Mouse (Mus musculus): ENCODE results near the gene Copz1. TPM values are rescaled to one million over a fixed set of nuclear protein-coding genes. Genes with fewer than 3 reads are reported as not detected.
"Not testable (repeated sequence)": the region's sequence is repeated elsewhere in the genome, so short reads cannot be mapped to it uniquely, and the experiment has no call there.

Copz1 gene
- polyA plus RNA-seq, 1 experiment from 2014 or later: 288 TPM

DNA sequence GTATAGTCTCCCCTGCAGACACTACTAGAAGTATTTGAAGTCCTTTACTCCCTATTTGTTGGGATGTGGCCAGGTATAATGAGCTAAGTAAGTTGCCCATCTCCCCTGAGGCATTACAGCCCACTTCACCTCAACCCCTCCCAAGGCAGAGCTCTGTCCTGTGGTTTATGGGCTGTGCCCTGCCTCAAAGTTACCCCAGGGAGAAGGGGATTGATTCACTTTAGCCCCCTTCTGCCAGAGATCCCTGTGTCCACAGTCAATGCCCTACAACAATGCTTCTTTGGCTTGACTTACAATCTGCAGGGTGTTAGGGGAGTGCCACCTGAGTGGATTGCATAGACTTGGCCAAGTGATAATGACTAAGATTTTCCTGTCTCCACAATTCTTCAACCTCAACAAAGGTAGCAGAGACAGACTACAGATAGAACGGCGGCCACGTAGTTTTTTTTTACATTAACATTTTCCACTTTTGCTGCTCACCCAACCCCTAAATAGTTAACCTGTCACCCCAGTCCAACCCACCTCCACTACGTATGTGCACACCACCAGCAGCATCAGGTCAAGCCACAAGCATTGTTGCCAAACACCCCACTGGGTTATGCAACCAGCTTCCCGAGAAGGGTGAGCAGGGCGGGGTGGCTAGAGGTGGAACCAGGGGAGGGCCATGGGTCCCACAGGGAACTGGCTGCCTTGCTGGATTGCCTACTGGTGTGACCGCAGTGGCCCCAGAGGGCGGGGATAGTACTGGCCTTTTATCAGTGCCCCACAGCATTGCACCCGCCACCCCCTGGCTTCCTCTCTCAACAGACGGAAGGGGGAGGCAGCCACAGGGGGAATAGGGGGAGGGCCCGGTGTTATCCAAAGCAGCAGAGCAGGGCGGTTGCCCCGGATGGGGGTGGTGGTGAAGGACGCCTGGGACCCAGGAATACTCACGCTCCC is 14.5 kb upstream of the Copz1 start, which contains the start of gene Nfe2:
Gene Nfe2 (minus strand): TSS at position 614 of the 939 bp plus-strand sequence.
- Histone ChIP-seq H3K4me3 (peak within 1 kb of the TSS; percentile 34), H3K4me1 (peaks cover 25% of the 10 kb centered on the region), H3K27ac (replicated peaks) (peak within 1 kb of the TSS; percentile 55; the same call in 1 of the 2 replicates), H3K9me3 (replicated peaks) (no peaks in the 10 kb centered on the region), H3K36me3 (no peaks in the 10 kb centered on the region), H3K27me3 (ENCODE audit: low read depth, poor library complexity, severe bottlenecking) (peaks cover 25% of the 10 kb centered on the region)
- peak; percentile 39 for DNase-seq (ENCODE audit: low spot score)
- 12% methylated on average over 15 of the region's 15 CpGs for WGBS

DNA sequence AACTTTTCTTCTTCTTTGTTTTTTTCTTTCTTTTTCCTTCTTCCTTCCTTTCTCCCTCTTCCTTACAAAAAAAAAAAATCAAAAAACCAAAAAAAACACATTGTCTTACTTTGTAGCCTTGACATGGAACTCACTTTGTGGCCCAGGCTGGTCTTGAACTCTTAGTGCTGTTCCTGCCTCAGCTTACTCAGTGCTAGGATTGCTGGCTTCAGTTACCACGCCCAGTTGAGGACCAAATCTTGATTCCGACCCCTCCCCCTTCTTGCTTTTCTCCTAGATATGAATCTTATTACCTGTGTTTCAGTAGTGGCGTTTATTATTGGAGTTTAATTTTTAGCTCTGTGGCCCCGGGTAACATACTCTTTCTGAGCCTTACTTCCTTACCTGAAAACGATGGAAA is 13.4 kb upstream of the Copz1 start:
- 86% methylated on average over 5 of the region's 5 CpGs for WGBS
- DNase-seq (ENCODE audit: low spot score): no peak
- Histone ChIP-seq H3K27ac (replicated peaks) (no peak overlapping the region), H3K27me3 (ENCODE audit: low read depth, poor library complexity, severe bottlenecking) (peaks cover 20% of the 10 kb centered on the region), H3K9me3 (replicated peaks) (no peaks in the 10 kb centered on the region), H3K36me3 (no peaks in the 10 kb centered on the region), H3K4me3 (no peak overlapping the region), H3K4me1 (peaks cover 25% of the 10 kb centered on the region)

DNA sequence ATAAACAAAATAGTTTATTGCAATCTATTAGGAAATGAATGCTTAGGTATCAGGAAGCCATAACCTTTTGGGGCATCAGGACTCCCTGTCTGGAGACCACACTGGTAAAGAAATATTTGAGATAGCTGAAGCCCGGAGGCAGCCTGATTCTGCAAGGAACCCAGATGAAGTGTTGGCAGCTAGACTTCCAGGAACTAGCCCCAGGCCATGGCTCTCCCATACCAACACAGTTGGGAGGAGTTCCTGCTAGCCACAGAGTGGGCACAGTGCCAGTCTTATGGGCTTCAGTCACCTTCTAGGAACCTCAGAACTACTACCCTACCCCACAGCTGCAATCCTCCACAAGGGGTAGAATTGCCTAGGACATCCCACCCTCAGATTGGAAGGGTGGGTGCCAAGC is 12.5 kb upstream of the Copz1 start:
- WGBS: 75% methylated on average over 1 of the region's 1 CpGs
- DNase-seq (ENCODE audit: low spot score): no peak
- Histone ChIP-seq H3K27me3 (ENCODE audit: low read depth, poor library complexity, severe bottlenecking) (peaks cover 12% of the 10 kb centered on the region), H3K36me3 (no peaks in the 10 kb centered on the region), H3K9me3 (replicated peaks) (no peaks in the 10 kb centered on the region), H3K4me1 (peaks cover 17% of the 10 kb centered on the region), H3K27ac (replicated peaks) (no peak overlapping the region), H3K4me3 (no peak overlapping the region)

DNA sequence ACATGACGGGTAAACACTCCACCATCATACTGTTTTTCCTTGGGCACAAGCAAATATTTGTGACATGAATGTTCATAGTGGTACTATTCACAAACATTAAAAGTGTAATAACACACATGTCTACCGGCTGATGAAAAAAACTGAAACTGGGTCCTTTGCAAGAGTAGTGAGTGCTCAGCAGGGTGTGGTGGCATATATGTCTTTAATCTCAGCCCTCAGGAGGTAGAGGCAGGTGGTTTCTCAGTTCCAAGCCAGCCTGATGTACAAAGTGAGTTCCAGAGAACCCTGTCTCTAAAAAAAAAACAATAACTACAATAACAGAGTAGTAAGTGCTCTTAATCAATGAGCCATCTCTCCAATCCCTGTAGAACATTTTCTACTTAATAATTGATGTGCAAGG is 7.7 kb upstream of the Copz1 start:
- WGBS: 91% methylated on average over 2 of the region's 2 CpGs
- Histone ChIP-seq H3K9me3 (replicated peaks) (no peaks in the 10 kb centered on the region), H3K4me1 (no peaks in the 10 kb centered on the region), H3K27ac (replicated peaks) (no peak overlapping the region), H3K27me3 (ENCODE audit: low read depth, poor library complexity, severe bottlenecking) (no peaks in the 10 kb centered on the region), H3K4me3 (no peak overlapping the region), H3K36me3 (no peaks in the 10 kb centered on the region)
- no peak for DNase-seq (ENCODE audit: low spot score)

DNA sequence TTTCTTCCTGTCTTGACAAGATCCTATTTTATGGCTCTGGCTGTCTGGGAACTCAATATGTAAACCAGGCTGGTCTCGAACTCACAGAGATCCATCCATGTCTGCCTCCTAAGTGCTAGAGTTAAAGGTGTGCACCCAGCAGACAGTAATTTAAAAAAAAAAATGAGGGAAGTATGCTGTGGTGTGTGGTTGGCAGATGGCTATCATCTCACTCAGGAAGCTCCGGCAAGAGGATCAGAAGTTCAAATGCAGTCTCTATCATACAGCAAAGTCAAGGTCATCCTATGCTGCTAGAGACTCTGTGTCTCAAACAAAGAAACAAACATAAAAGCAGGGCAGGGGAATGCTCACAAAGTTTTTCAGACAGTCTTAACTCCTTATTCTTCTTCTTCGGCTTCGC is 3.6 kb upstream of the Copz1 start:
- peaks cover 12% of the 10 kb centered on the region for H3K4me1 ChIP-seq
- no peaks in the 10 kb centered on the region for H3K36me3 ChIP-seq
- H3K27me3 ChIP-seq (ENCODE audit: low read depth, poor library complexity, severe bottlenecking): no peaks in the 10 kb centered on the region
- no peak for DNase-seq (ENCODE audit: low spot score)
- WGBS: 81% methylated on average over 4 of the region's 4 CpGs
- no peak overlapping the region for H3K4me3 ChIP-seq
- no peaks in the 10 kb centered on the region for H3K9me3 ChIP-seq (replicated peaks)
- no peak overlapping the region for H3K27ac ChIP-seq (replicated peaks)

DNA sequence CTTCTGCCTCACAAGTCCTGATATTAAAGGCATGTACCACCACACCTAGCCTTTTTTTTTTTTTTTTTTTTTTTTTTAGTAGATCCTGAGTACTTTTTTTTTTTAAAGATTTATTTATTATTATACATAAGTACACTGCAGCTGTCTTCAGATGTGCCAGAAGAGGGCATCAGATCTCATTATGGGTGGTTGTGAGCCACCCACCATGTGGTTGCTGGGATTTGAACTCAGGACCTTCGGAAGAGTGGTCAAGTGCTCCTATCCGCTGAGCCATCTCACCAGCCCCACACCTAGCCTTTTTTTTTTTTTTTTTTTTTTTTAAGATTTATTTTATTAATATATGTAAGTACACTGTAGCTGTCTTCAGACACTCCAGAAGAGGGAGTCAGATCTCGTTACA is 3.4 kb downstream of the Copz1 start:
- WGBS: 93% methylated on average over 3 of the region's 3 CpGs
- H3K4me1 ChIP-seq: peaks cover 20% of the 10 kb centered on the region
- H3K27me3 ChIP-seq (ENCODE audit: low read depth, poor library complexity, severe bottlenecking); H3K27ac ChIP-seq (replicated peaks); DNase-seq (ENCODE audit: low spot score); H3K36me3 ChIP-seq; H3K4me3 ChIP-seq; H3K9me3 ChIP-seq (replicated peaks): not testable (repeated sequence)

DNA sequence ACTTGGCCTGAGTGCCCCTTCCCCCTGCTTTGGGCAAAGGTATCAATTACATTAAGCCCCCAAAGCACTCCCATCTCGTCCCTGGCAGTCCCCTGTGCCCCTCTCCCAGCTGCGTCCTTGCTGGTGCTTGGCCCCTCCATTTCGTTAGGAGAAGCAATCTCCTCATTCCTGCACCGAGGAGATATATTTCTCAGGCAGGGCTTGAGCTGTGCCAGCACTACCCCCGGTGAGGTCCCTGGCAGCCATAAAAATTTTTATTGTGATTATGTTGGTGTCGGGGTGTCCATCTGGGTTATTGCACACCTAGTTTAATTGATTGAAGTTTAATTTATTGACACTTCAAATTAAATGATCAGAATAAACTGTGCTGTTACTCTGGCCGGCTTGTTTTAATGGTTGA is 5.4 kb downstream of the Copz1 start:
- Histone ChIP-seq H3K27ac (replicated peaks) (no peak overlapping the region), H3K27me3 (ENCODE audit: low read depth, poor library complexity, severe bottlenecking) (no peaks in the 10 kb centered on the region)

DNA sequence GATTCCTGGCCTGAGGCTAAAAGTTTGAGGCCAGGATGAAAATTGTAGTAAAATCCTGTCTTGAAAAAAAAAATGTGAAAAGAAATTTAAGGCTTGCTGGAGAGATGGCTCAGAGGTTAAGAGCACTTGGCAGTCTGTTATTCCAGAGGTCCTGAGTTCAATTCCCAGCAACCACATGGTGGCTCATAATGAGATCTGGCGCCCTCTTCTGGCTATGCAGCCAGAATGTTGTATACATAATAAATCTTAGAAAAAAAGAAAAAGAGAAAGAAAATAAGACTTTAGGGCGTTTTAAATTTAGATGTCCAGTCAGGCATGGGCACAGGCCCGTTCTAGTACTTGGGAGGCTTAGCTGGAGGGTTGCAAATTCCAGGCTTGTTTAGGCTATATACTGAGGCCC is 7.2 kb downstream of the Copz1 start:
- WGBS: 65% methylated on average over 3 of the region's 3 CpGs
- peaks cover 10% of the 10 kb centered on the region for H3K36me3 ChIP-seq
- DNase-seq (ENCODE audit: low spot score): no peak
- H3K4me3 ChIP-seq: no peak overlapping the region
- no peak overlapping the region for H3K27ac ChIP-seq (replicated peaks)
- no peaks in the 10 kb centered on the region for H3K27me3 ChIP-seq (ENCODE audit: low read depth, poor library complexity, severe bottlenecking)
- peaks cover under 1% of the 10 kb centered on the region for H3K4me1 ChIP-seq
- no peaks in the 10 kb centered on the region for H3K9me3 ChIP-seq (replicated peaks)

More for the DNA sequence above, 5.4 kb downstream of the Copz1 start:
- Histone ChIP-seq H3K4me3 (no peak overlapping the region), H3K9me3 (replicated peaks) (no peaks in the 10 kb centered on the region), H3K36me3 (peaks cover 9% of the 10 kb centered on the region), H3K4me1 (peaks cover 16% of the 10 kb centered on the region)
- WGBS: 84% methylated on average over 7 of the region's 7 CpGs
- no peak for DNase-seq (ENCODE audit: low spot score)

DNA sequence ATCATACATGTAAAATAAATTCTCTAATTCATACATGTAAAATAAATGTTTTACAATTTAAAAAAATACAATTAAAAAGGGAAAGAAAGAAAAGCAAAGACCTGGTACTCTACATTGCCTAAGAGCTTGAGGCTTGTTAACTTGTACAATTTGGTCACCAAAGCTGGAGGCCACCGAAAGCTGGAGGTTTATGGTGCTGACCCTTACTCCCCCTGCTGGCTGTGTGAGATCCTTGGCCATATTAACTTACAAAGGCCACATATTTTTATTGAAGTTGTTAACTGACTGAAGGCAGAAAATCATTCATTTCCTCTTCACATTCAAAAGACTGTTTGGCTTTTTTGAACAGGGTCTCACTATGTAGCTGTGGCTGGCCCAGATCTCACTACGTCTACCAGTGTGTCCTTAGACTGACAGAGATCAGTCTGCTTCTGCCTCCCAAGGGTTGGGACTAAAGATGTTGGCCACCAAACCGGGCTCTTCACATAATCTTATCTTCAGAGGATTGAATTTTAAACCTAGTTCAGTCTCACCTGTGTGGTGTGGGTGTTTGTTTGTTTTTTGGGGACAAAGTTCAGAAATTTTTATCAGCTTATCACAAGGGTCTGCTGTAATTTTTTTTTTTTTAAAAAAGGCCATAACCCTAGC is 8.4 kb downstream of the Copz1 start:
- no peak overlapping the region for H3K27ac ChIP-seq (replicated peaks)
- peaks cover 13% of the 10 kb centered on the region for H3K36me3 ChIP-seq
- H3K4me1 ChIP-seq: no peaks in the 10 kb centered on the region; the same call in 1 of the 2 replicates
- 77% methylated on average over 3 of the region's 3 CpGs for WGBS
- H3K9me3 ChIP-seq (replicated peaks): no peaks in the 10 kb centered on the region
- no peak overlapping the region for H3K4me3 ChIP-seq
- no peaks in the 10 kb centered on the region for H3K27me3 ChIP-seq (ENCODE audit: low read depth, poor library complexity, severe bottlenecking)
- DNase-seq (ENCODE audit: low spot score): peak; percentile 38

DNA sequence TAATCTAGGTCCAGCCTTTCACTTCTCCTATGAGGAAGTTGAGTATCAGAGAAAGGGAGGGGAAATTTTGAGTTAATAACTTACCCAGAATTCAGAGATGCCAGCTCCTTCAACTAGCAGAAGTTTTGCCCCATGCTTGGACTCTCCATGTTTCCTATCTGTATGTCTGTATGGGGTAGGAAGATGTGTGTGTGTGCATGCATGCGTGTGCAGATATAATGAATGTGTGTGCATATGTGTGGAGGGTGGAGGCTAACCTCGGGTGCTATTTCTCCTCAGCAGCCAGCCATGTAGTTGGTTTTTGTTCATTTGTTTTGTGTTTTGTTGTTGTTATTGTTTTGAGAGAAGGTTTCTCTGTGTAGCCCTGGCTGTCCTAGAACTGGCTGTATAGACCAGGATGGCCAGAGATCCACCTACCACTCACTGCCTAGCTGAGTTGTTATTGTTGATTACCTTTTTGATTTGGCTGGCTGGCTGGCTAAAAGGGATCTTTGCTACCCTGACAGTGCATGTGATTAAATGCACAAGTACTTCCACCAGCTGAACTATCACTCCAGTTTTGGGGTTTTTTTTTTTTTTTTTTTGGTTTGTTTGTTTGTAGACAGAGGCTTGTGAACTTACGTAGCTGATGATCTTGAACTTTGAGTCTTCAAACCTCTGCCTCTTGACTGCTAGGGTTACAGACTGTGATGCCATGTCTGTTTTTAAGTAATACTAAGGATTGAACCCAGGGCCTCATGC is 9.1 kb downstream of the Copz1 start:
- no peaks in the 10 kb centered on the region; the same call in 1 of the 2 replicates for H3K4me1 ChIP-seq

DNA sequence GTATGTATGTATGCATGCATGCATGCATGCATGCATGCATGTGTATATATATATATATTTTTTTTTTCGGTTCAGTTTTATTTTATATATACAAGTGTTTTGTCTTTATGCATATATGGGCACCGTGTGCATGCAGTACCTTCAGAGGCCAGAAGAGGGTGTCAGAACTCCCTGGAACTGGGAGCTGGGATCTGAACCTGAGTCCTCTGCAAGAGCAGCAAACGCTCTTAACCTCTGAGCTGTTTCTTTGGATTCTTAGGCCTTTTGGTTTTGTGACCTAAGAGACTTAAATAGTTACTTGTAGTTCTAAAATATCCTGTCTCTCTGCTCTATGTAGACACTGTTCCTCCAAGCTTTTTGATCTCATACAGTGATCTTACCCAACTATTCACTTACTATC is 11.6 kb downstream of the Copz1 start:
- peak; percentile 58 for DNase-seq (ENCODE audit: low spot score)
- peaks cover 4% of the 10 kb centered on the region for H3K4me1 ChIP-seq
- WGBS: 61% methylated on average over 3 of the region's 3 CpGs

More for the DNA sequence above, 9.1 kb downstream of the Copz1 start:
- H3K27ac ChIP-seq (replicated peaks): no peak overlapping the region
- DNase-seq (ENCODE audit: low spot score): no peak
- no peaks in the 10 kb centered on the region for H3K9me3 ChIP-seq (replicated peaks)
- H3K4me3 ChIP-seq: no peak overlapping the region
- 93% methylated on average over 3 of the region's 3 CpGs for WGBS
- H3K36me3 ChIP-seq: peaks cover 20% of the 10 kb centered on the region
- H3K27me3 ChIP-seq (ENCODE audit: low read depth, poor library complexity, severe bottlenecking): no peaks in the 10 kb centered on the region

DNA sequence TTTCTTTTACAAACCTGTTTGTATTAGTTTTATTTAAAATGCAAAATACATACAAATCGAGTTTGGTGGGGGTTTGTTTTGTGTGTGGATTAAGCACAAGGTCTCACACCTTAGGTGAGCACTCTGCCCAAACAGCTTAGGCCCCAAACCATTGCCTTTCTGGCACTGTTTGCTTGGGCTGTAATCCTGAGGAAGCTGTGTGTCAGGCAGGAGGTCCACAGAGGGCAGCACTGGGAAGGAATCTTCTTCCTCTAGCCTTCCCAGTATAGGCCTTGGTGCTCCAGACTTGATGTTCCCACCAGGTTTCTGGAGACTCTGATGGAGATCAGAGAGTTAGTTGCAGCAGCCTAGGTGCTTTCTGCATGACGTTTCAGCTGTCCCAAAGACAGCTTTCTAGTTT is 12.1 kb downstream of the Copz1 start:
- Histone ChIP-seq H3K36me3 (peaks cover 38% of the 10 kb centered on the region), H3K27me3 (ENCODE audit: low read depth, poor library complexity, severe bottlenecking) (no peaks in the 10 kb centered on the region), H3K4me3 (no peak overlapping the region), H3K9me3 (replicated peaks) (no peaks in the 10 kb centered on the region), H3K4me1 (peaks cover 8% of the 10 kb centered on the region), H3K27ac (replicated peaks) (0 out of 2 replicates have a peak overlapping the region, but pooled peaks have one; percentile 35)
- WGBS: 47% methylated on average over 2 of the region's 2 CpGs
- no peak for DNase-seq (ENCODE audit: low spot score)

More for the DNA sequence above, 11.6 kb downstream of the Copz1 start:
- H3K36me3 ChIP-seq: peaks cover 33% of the 10 kb centered on the region
- H3K4me3 ChIP-seq: no peak overlapping the region
- no peaks in the 10 kb centered on the region for H3K9me3 ChIP-seq (replicated peaks)
- no peaks in the 10 kb centered on the region for H3K27me3 ChIP-seq (ENCODE audit: low read depth, poor library complexity, severe bottlenecking)
- H3K27ac ChIP-seq (replicated peaks): no peak overlapping the region
